9 mouse cellular contexts compared by ENCODE assay signal in genomic region chr7:78658026-78658425, GRCm38 (mm10).
DNase-seq lines count a peak whose midpoint lies in the region; ATAC-seq and TF ChIP-seq lines count a peak whose summit lies in the region.
"Had no signal": no experiment of that assay in that cellular context is flagged by ENCODE, and none has a peak within 500 bp of the region (broad histone marks: within the 10 kb centered on the region; RNA-seq: fewer than 3 reads in every experiment).

No protein-coding gene starts in this region.

- in situ Hi-C loops in Patski (cut with MboI; ENCODE audit: low pct_unique_long_range_greater_than_20kb): loop anchor here (10.0 kb wide), 1 partner anchor 107 kb away; no protein-coding TSS in a partner anchor

- POLR2A ChIA-PET in Patski (lab: Charles Lee): no interaction called here

- H3K27me3 ChIP-seq in heart, embryonic 12.5 days (replicated peaks): peaks cover 5% of the 10 kb centered on the region; the same call in 1 of the 2 replicates
- no peaks in the 10 kb centered on the region for H3K27me3 ChIP-seq in Patski
- no peaks in the 10 kb centered on the region for H3K27me3 ChIP-seq in hindbrain, embryonic 14.5 days (ENCODE audit: control insufficient read depth, insufficient read depth, low read length)

- CTCF ChIA-PET in Patski (lab: Charles Lee): interaction anchor here (1.9 kb wide), 1 partner anchor 108 kb away, joined by 6 read pairs; no protein-coding TSS in a partner anchor

- WGBS in heart, embryonic 12.5 days: 61% methylated on average over 10 of the region's 10 CpGs
- 35% methylated on average over 10 of the region's 10 CpGs for whole genome bisulfite sequencing in hindbrain, embryonic 14.5 days

- DNase-seq in heart, adult 18-20 months: peak; percentile 53 to 54
- peak; percentile 58 for DNase-seq in Patski (ENCODE audit: low read depth, low spot score)
- DNase-seq in embryo, embryonic 10.5 days (ENCODE audit: low spot score): peak; percentile 11
- peak; percentile 38 for DNase-seq in hindbrain, embryonic 14.5 days (ENCODE audit: low spot score)
- DNase-seq in testis, postnatal 10 days (ENCODE audit: low spot score): peak; percentile 56
- DNase-seq in neural tube, embryonic 10.5 days (ENCODE audit: extremely low spot score, low spot score): no peak

- no peak overlapping the region for H3K4me3 ChIP-seq in heart, embryonic 12.5 days
- no peak overlapping the region for H3K4me3 ChIP-seq in hindbrain, embryonic 14.5 days (replicated peaks; ENCODE audit: low read length)

- no peak overlapping the region for H3K9ac ChIP-seq in heart, embryonic 12.5 days
- H3K9ac ChIP-seq in hindbrain, embryonic 14.5 days: no peak overlapping the region

- no peak for ATAC-seq in heart, embryonic 12.5 days (ENCODE audit: insufficient number of reproducible peaks, low FRiP score)
- peak; percentile 90 for ATAC-seq in Patski
- peak; percentile 40; the same call in 1 of the 2 replicates for ATAC-seq in hindbrain, embryonic 14.5 days (ENCODE audit: low FRiP score)
- no peak for ATAC-seq in monocyte, adult 5-6 weeks (replicated peaks; ENCODE audit: insufficient number of reproducible peaks, low FRiP score, low TSS enrichment, poor library complexity, severe bottlenecking)

- no peak for TF ChIP-seq CTCF in Patski (IDR thresholded peaks at IDR 0.05)

- no peak overlapping the region for H3K4me2 ChIP-seq in heart, embryonic 12.5 days
- no peak overlapping the region for H3K4me2 ChIP-seq in hindbrain, embryonic 14.5 days (replicated peaks)

- no peaks in the 10 kb centered on the region for H3K9me3 ChIP-seq in heart, embryonic 12.5 days (replicated peaks)
- no peaks in the 10 kb centered on the region for H3K9me3 ChIP-seq in hindbrain, embryonic 14.5 days (ENCODE audit: control insufficient read depth, low read length)

- no peaks in the 10 kb centered on the region for H3K36me3 ChIP-seq in heart, embryonic 12.5 days
- H3K36me3 ChIP-seq in hindbrain, embryonic 14.5 days (replicated peaks; ENCODE audit: control insufficient read depth, insufficient read depth): no peaks in the 10 kb centered on the region

- H3K27ac ChIP-seq in heart, embryonic 12.5 days (ENCODE audit: poor library complexity, severe bottlenecking): no peak overlapping the region
- no peak overlapping the region for H3K27ac ChIP-seq in hindbrain, embryonic 14.5 days
- H3K27ac ChIP-seq: kidney, postnatal 0 days had no signal

- H3K4me1 ChIP-seq in heart, embryonic 12.5 days (replicated peaks): no peaks in the 10 kb centered on the region
- no peaks in the 10 kb centered on the region for H3K4me1 ChIP-seq in hindbrain, embryonic 14.5 days (replicated peaks; ENCODE audit: control insufficient read depth, insufficient read depth, low read length)

Comparison
In these comparisons a context has a peak if more than half of its experiments do, and no peak if none do; other contexts are left out.
1. ATAC-seq: peak in Patski (single experiment) and hindbrain, embryonic 14.5 days (single experiment); none in heart, embryonic 12.5 days (single experiment) and monocyte, adult 5-6 weeks (single experiment).